Mouse (Mus musculus) hindbrain, embryonic 10.5 days (tissue): ENCODE data around the gene Cdc42se2. TPM values are rescaled to one million over a fixed set of nuclear protein-coding genes. Genes with fewer than 3 reads are reported as not detected.

Source experiments
- DNase-seq: peaks from one replicate; pipeline ENCODE4 v3.0.0-alpha.2; 2017; ENCODE audit warnings: low spot score
- H3K27ac ChIP-seq: fragments of 300-500 bp; sonication (generic); 2 replicates; pipeline ENCODE4 v1.5.1; 2016; ENCODE audit warnings: mild to moderate bottlenecking, moderate library complexity
- H3K27me3 ChIP-seq: fragments of 300-500 bp; sonication (generic); 2 replicates; pipeline ENCODE4 v1.6.1; 2016; ENCODE audit warnings: mild to moderate bottlenecking; ENCODE audit not compliant: poor library complexity, insufficient read depth, severe bottlenecking
- H3K36me3 ChIP-seq: fragments of 300-500 bp; sonication (generic); 2 replicates; pipeline ENCODE4 v1.6.1; 2016; ENCODE audit warnings: mild to moderate bottlenecking, moderate library complexity
- H3K4me1 ChIP-seq: fragments of 300-500 bp; sonication (generic); replicated peaks from 2 replicates; pipeline ENCODE4 v1.6.1; 2016; ENCODE audit warnings: mild to moderate bottlenecking
- H3K4me3 ChIP-seq: fragments of 300-500 bp; sonication (generic); 2 replicates; pipeline ENCODE4 v1.5.1; 2016; ENCODE audit warnings: mild to moderate bottlenecking, moderate library complexity
- H3K9me3 ChIP-seq: fragments of 300-500 bp; sonication (generic); 2 replicates; pipeline ENCODE4 v1.6.1; 2016; ENCODE audit warnings: mild to moderate bottlenecking, moderate library complexity
- whole genome bisulfite sequencing: fragments of 180-500 bp; shearing (Covaris S2); methylation state at CpG from one replicate; pipeline ENCODE4 v1.1.7; 2016; 5-methylcytosine and 5-hydroxymethylcytosine counted together
- polyA plus RNA-seq: library from polyadenylated mRNA; unstranded; fragments of >200 nt; fragmentation: Nextera tagmentation; extraction: Ambion mirVana; gene quantifications from 2 replicates; pipeline ENCODE4 v1.2.1, GENCODE M21; 2016

Cdc42se2 gene
- polyA plus RNA-seq, 1 experiment from 2014 or later = 247 TPM

- Histone ChIP-seq H3K27me3 (no peaks in the 10 kb centered on the region), H3K27ac (no peak overlapping the region), H3K4me1 (no peaks in the 10 kb centered on the region), H3K4me3 (no peak overlapping the region), H3K36me3 (peaks cover 79% of the 10 kb centered on the region), H3K9me3 (no peaks in the 10 kb centered on the region)
- 92% methylated on average over 4 of the region's 4 CpGs for WGBS
- DNase-seq = no peak
Observed at GRCm38 (mm10) chr11:54690171-54690570, 97.3 kb downstream of the Cdc42se2 start.

DNA sequence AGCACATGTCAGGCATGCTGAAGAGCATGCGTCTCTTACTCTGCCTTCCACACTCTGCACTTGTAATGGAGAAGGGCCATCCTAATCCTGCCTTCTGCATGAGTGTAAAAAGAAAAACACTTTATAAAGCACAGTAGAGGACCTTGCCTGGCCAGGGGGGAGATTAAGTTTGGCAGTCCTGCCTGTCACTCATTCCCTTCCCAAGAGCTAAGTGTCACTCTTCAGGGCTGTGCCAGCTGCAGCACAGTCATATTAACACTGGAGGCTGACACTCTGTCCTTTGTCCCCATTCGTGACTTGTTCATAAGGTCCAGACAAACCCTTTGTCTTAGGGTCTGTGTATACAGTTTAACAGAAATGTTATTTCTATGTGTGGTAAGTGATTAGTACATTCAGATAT is 102.6 kb downstream of the Cdc42se2 start:
- no peak for DNase-seq
- H3K27me3 ChIP-seq = no peaks in the 10 kb centered on the region
- no peak overlapping the region for H3K4me3 ChIP-seq
- 83% methylated on average over 2 of the region's 2 CpGs for WGBS
- no peaks in the 10 kb centered on the region for H3K4me1 ChIP-seq
- peaks cover 81% of the 10 kb centered on the region for H3K36me3 ChIP-seq
- no peaks in the 10 kb centered on the region for H3K9me3 ChIP-seq
- no peak overlapping the region for H3K27ac ChIP-seq

DNA sequence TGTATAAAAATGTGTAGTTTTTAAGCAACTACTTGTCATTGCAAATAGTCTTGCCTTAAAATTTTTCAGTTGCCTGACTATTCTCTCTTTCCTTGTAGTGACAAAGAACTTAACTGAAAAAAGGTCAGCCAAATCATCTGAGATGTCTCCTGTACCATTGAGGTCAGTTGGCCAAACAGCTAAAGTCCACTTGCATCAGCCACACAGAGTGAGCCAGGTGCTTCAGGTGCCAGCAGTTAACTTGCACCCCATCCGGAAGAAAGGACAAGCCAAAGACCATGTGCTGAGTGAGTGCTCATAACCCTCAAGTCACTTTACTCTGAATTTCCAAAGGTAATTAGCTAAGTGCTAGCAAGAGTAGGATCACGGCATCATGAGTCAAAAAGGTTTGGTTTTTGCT is 108.3 kb downstream of the Cdc42se2 start:
- H3K4me1 ChIP-seq = no peaks in the 10 kb centered on the region
- 93% methylated on average over 2 of the region's 2 CpGs for WGBS
- no peaks in the 10 kb centered on the region for H3K9me3 ChIP-seq
- peaks cover 72% of the 10 kb centered on the region for H3K36me3 ChIP-seq
- no peak overlapping the region for H3K4me3 ChIP-seq
- no peaks in the 10 kb centered on the region for H3K27me3 ChIP-seq
- H3K27ac ChIP-seq = no peak overlapping the region
- DNase-seq = no peak

DNA sequence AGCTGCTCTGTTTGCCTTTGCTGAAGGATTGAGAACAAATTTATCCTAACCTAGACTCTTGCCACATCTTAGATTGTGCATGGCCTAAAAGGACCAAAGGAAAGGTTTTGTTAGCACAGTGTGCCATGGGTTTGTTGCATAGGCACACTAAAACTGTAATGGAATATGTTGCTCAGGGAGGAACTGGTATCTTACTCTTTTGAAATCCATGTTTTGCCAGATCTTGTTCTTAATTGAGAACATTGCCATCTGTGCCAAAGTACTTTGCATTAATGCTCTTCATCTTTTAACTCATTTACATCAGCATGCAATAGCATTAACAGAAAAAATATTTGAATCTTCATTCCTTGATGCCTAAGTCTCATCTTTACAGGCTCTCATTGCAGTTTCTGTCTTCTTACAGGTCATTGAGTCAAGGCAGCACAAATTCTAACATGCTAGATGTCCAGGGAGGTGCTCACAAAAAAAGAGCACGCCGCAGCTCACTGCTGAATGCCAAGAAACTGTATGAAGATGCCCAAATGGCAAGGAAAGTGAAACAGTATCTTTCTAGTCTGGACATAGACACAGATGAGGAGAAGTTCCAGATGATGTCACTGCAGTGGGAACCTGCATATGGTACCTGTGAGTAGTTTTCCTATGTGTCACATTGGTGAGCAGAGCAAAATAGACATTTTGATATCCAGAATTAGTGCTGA is 111.5 kb downstream of the Cdc42se2 start:
- WGBS = 97% methylated on average over 2 of the region's 2 CpGs

DNA sequence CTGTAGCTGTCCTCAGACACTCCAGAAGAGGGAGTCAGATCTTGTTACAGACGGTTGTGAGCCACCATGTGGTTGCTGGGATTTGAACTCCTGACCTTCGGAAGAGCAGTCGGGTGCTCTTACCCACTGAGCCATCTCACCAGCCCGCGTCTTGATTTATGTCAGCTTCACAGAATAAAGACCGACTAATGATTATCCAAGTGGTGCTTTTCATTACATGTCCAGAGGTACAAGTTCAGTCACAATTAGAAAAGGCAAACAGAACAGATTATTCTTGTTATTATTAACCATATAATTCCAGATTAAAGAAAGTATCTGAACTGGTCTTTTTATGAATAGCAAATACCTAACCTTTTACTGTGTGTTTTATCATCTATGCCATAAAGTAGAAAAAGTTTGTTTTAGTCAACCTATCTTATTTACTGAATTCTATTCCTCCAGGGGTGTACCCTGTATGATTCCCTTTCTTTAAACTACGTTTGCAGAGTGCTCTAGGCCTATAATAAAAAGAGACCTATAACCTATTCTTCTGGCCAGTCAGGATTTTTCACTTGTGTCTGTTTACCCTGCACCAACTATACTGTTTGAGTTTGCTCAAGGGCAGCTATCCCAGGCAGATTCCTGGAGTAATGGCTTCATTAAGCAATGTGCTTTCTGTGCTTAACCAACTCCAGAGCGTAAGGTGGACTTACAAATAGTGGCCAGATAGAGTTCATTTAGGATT is 113.7 kb downstream of the Cdc42se2 start:
- WGBS = 84% methylated on average over 8 of the region's 8 CpGs
- H3K27me3 ChIP-seq = no peaks in the 10 kb centered on the region
- DNase-seq = no peak
- no peaks in the 10 kb centered on the region for H3K4me1 ChIP-seq
- no peaks in the 10 kb centered on the region for H3K9me3 ChIP-seq
- no peak overlapping the region for H3K4me3 ChIP-seq
- H3K36me3 ChIP-seq = peaks cover 39% of the 10 kb centered on the region
- H3K27ac ChIP-seq = no peak overlapping the region

More for the DNA sequence above, 111.5 kb downstream of the Cdc42se2 start:
- Histone ChIP-seq H3K36me3 (peaks cover 49% of the 10 kb centered on the region), H3K4me3 (no peak overlapping the region), H3K9me3 (no peaks in the 10 kb centered on the region), H3K27ac (no peak overlapping the region), H3K27me3 (no peaks in the 10 kb centered on the region), H3K4me1 (no peaks in the 10 kb centered on the region)
- no peak for DNase-seq

Other genes starting within 250 kb of the Cdc42se2 start
- gene Lyrm7, start 73.2 kb upstream of the Cdc42se2 start, polyA plus RNA-seq = 3.0 and 5.2 TPM in 2 replicates
- 626 and 627 TPM in 2 replicates for gene Hint1, start 78.7 kb upstream of the Cdc42se2 start, polyA plus RNA-seq
- gene Gpx3, start 114.8 kb upstream of the Cdc42se2 start, polyA plus RNA-seq = 108 and 121 TPM in 2 replicates
- 14.2 and 14.7 TPM in 2 replicates for gene Tnip1, start 175.2 kb upstream of the Cdc42se2 start, polyA plus RNA-seq
- gene Anxa6, start 245.8 kb upstream of the Cdc42se2 start, polyA plus RNA-seq = 61.0 and 68.8 TPM in 2 replicates